Mouse (Mus musculus) MN1 (cell line): ENCODE measurements around the gene Hist1h2ba.

ENCODE experiments used
- DNase-seq: peaks from one replicate; pipeline ENCODE4 v3.0.0-alpha.2; 2016; ENCODE audit warnings: low spot score

The Hist1h2ba gene

DNA sequence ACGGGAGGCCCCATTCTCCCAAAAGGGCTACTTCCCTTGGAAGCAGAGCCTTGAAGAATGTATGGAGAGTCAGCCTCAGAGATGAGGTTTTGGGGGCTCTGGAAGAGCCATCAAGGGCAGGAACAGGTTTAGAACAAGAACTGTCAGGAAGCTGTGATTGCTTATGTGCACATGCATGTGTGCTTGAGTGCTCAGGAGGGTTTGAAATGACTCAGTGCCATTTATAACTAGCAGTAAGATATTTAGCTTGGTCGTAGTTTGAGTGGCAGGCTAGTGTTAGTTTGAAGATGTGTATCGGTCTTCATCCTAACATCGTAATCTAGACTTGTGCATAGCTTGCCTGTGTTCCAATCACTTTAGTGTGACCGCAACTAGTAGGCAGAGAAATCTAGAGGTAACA is 27.1 kb downstream of the Hist1h2ba start:
- no peak for DNase-seq

DNA sequence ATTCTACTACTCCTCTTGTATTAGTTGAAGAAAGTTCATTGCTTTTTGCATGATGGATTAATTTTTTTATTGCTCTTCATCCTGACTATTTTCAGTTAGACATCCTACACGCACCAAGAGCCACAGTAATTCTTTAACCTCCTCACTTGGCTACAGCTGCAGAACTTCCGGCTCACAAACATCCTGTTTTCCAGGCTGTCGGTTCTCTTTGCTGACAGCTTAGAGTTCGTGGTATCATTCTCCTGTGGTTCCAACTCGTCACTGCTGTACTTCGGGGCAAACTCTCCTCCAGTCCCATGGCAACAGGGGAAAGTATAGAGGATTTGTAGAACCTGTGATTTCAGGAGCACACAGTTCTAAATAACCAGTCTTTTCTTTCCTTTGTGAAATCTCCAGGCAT is 35.7 kb downstream of the Hist1h2ba start:
- DNase-seq = no peak

DNA sequence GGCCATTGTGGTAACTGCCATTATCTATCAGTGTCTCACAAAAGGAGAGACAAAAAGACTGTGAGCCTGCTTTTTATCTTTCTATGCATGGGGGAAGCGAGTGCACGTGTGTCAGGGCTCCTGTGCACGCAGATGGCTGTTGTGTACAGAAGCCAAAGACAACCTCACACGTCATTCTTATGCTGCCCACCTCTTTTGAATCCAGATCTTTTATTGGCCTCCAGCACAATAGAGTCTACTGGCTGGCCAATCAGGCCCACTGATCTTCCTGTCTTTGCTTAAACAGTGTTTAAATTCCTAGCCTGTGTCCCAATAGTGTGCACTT is 40.7 kb downstream of the Hist1h2ba start:
- no peak for DNase-seq

DNA sequence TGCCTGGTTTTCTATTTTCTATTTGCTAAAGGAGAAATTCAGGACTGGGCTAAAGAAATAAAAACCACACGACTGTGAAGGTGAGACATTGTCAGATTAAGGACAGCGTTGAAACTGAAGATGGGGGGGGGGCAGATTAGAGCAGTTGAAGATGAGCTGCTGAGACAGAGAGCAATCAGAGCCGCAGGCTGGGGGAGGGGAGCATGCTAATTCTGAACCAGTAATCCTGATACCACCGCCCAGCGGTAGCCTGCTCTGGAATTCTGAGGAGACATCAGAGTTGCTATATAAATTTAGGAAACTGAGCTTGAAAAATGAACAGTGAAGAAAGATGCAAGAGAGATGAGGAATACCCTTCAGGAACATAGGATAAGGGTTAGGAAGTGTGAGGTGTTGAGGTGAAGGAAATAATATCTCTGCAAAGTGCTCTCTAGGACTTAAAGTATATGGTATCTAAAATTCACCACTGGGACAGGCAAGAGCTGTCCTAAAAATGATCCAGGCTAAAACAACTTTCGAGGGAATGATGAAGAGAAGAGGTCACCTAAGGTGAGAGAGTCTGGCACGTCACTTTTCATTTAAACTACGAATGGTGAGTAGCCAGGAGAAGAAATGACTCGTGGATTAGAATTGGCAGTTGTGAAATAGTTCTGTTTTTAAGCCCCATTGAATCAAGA is 41.2 kb downstream of the Hist1h2ba start:
- no peak for DNase-seq

DNA sequence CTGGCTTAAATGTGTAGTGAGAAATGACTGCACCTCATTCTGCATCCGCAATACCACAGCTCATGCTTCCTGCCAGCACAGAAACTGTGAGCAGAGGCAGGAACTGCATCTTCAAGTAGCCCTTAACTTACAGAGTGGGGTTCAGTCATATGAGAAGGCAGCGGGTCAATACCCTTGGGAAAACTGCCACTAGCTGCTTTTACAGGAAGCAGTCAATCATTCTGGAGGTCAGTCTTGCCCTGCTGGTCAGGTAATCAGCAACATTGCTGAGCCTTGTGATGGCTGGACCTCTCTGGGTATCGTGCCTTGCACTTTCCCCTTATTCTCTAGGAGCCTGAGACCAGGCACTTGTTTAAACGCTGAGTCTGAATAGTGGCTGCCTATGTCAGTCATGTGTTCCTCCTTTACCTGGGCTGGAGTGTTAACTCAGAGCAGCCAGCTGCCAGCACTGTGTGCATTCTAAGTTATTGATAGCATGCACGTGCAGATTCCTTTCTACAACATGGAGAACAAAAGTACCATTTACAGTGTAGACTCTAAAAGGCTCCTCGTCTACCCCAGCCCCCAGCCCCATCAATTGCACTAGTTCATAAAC is 44.8 kb downstream of the Hist1h2ba start:
- no peak for DNase-seq

DNA sequence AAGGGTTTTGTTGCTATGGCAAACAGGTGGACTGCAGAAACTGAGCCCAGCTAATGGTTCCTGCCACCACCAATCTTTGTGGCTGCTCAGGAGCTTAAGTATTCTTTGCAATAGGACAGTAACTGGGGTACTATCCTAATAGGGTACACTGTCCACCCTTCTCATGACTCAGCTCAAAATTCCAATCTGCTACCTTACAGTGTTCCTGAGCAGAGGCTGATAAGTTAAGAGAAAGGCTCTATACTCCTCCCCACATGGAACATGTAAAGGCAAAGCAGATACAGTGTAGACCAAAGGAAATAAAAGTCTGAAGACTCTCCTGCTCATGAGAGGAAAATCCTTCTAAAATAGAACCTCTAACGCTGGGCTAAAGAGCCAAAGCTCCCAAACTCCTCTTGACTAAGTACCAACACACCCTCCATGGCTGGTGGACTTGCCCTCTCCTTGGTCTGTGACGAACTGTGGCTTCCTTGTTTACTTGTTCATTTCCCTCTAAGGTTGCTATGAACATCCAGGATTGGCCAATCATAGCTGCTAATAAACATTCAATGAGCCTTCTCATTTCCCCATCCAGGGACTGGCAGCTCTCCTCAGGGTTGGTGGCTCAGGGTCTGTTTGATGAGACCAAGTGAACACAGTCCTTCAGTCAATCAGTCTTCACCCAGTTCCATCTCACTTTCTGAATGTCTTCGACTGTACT is 46.8 kb downstream of the Hist1h2ba start:
- no peak for DNase-seq

DNA sequence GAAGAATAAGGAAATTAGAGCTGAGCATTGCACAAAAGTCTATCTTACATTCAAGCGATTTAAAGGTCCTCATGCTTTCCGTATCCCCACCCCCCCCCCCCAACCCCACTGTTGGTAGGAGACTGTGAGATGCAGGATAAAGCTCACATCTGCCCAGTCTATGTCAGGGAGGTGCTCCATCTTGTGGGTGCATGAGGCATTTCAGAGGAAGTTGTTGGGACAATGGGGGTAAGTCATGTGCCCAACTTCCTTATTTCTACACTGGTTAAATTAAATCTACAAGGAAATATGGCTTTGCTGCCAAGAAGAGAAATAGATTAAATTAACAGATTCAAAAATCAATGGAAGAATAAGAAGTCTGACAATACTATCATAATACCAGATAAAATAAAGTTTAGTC is 48.4 kb downstream of the Hist1h2ba start:
- DNase-seq = no peak
